Comparison of ENCODE assay signal across 12 mouse cellular contexts in genomic region chr12:73675212-73675611, GRCm38 (mm10).
A peak's percentile ranks its signal among the peaks of the same experiment; 100 is the strongest.
DNase-seq lines count a peak whose midpoint lies in the region; ATAC-seq lines count a peak whose summit lies in the region.
"Had no signal": no experiment of that assay in that cellular context is flagged by ENCODE, and none has a peak within 500 bp of the region (broad histone marks: within the 10 kb centered on the region; RNA-seq: fewer than 3 reads in every experiment).

No protein-coding gene starts in this region.

- no peaks in the 10 kb centered on the region for H3K9me3 ChIP-seq in heart, embryonic 10.5 days
- no peaks in the 10 kb centered on the region for H3K9me3 ChIP-seq in neural tube, embryonic 11.5 days (ENCODE audit: control insufficient read depth, low read length)
- no peaks in the 10 kb centered on the region for H3K9me3 ChIP-seq in limb, embryonic 10.5 days (replicated peaks)
- H3K9me3 ChIP-seq: intestine, embryonic 15.5 days had no signal

- no peak overlapping the region for H3K4me2 ChIP-seq in neural tube, embryonic 11.5 days (ENCODE audit: low read depth)
- H3K4me2 ChIP-seq: intestine, embryonic 15.5 days had no signal

- no peak for ATAC-seq in neural tube, embryonic 11.5 days (ENCODE audit: insufficient read depth, low FRiP score, low TSS enrichment)
- ATAC-seq: intestine, embryonic 15.5 days; Patski had no signal

- 39% methylated on average over 4 of the region's 4 CpGs for WGBS in heart, embryonic 10.5 days
- 57% methylated on average over 4 of the region's 4 CpGs for WGBS in neural tube, embryonic 11.5 days
- WGBS in limb, embryonic 10.5 days: 65% methylated on average over 4 of the region's 4 CpGs

- peaks cover 55% of the 10 kb centered on the region for H3K4me1 ChIP-seq in heart, embryonic 10.5 days
- H3K4me1 ChIP-seq in neural tube, embryonic 11.5 days (ENCODE audit: control insufficient read depth, insufficient read depth, low read length): no peaks in the 10 kb centered on the region
- H3K4me1 ChIP-seq in limb, embryonic 10.5 days: peaks cover 12% of the 10 kb centered on the region

- no peaks in the 10 kb centered on the region for H3K36me3 ChIP-seq in heart, embryonic 10.5 days
- H3K36me3 ChIP-seq in neural tube, embryonic 11.5 days (ENCODE audit: control insufficient read depth, insufficient read depth, low read length): no peaks in the 10 kb centered on the region
- H3K36me3 ChIP-seq in limb, embryonic 10.5 days: no peaks in the 10 kb centered on the region
- H3K36me3 ChIP-seq: intestine, embryonic 15.5 days had no signal

- DNase-seq in heart, embryonic 10.5 days (ENCODE audit: low spot score): no peak
- DNase-seq in heart, adult 8-10 months (ENCODE audit: low spot score): no peak
- no peak for DNase-seq in neural tube, embryonic 11.5 days (ENCODE audit: low spot score)
- no peak for DNase-seq in neural tube, embryonic 10.5 days (ENCODE audit: extremely low spot score, low spot score)
- no peak for DNase-seq in limb, embryonic 10.5 days (ENCODE audit: low spot score)
- DNase-seq in layer of hippocampus, adult 8-10 months (ENCODE audit: low spot score in 2 of 2): no peak
- DNase-seq in thymus, postnatal 14 days: no peak
- DNase-seq: adrenal gland, adult 8-10 months; cerebellum, adult 9-11 months had no signal

- no peaks in the 10 kb centered on the region for H3K27me3 ChIP-seq in heart, embryonic 10.5 days (ENCODE audit: insufficient read depth, poor library complexity, severe bottlenecking)
- no peaks in the 10 kb centered on the region for H3K27me3 ChIP-seq in neural tube, embryonic 11.5 days (ENCODE audit: control insufficient read depth, insufficient read depth, low read length)
- no peaks in the 10 kb centered on the region for H3K27me3 ChIP-seq in limb, embryonic 10.5 days (ENCODE audit: low read depth, poor library complexity, severe bottlenecking)
- H3K27me3 ChIP-seq: intestine, embryonic 15.5 days had no signal

- no peak overlapping the region for H3K9ac ChIP-seq in neural tube, embryonic 11.5 days (ENCODE audit: low read length)
- H3K9ac ChIP-seq: intestine, embryonic 15.5 days had no signal

- H3K27ac ChIP-seq in heart, embryonic 10.5 days: 0 out of 2 replicates have a peak overlapping the region, but pooled peaks have one; percentile 18
- 0 out of 2 replicates have a peak overlapping the region, but pooled peaks have one; percentile 17 for H3K27ac ChIP-seq in neural tube, embryonic 11.5 days (ENCODE audit: low read depth, low read length)
- H3K27ac ChIP-seq in limb, embryonic 10.5 days: peak overlapping the region; percentile 40; the same call in 1 of the 2 replicates
- H3K27ac ChIP-seq: intestine, embryonic 15.5 days; kidney, postnatal 0 days had no signal

- H3K4me3 ChIP-seq in heart, embryonic 10.5 days: no peak overlapping the region
- H3K4me3 ChIP-seq in neural tube, embryonic 11.5 days (ENCODE audit: low read depth, low read length): no peak overlapping the region
- no peak overlapping the region for H3K4me3 ChIP-seq in limb, embryonic 10.5 days
- H3K4me3 ChIP-seq: intestine, embryonic 15.5 days had no signal
